Mouse (Mus musculus) G1E (cell line): ENCODE data around the gene Ubxn10. TPM values are rescaled to one million over a fixed set of nuclear protein-coding genes. Genes with fewer than 3 reads are reported as not detected.

Experiments used
- ATAC-seq: 2 replicates; pipeline ENCODE4 v1.8.0; 2016; ENCODE audit warnings: mild to moderate bottlenecking; ENCODE audit not compliant: insufficient number of reproducible peaks, poor library complexity, low FRiP score, severe bottlenecking; ENCODE audit errors: extremely low read depth
- DNase-seq: peaks from one replicate; pipeline ENCODE4 v3.0.0; 2012; ENCODE audit warnings: low spot score
- H3K27me3 ChIP-seq: 2 replicates; pipeline ENCODE4 v1.6.1; 2012; ENCODE audit warnings: mild to moderate bottlenecking, low read length, inconsistent platforms; ENCODE audit not compliant: insufficient read depth
- H3K36me3 ChIP-seq: replicated peaks from 2 replicates; pipeline ENCODE3; 2012; ENCODE audit warnings: mild to moderate bottlenecking, inconsistent platforms
- H3K4me1 ChIP-seq: 2 replicates; pipeline ENCODE4 v1.6.1; 2012; ENCODE audit warnings: low read depth, low read length, inconsistent platforms, mixed read lengths; ENCODE audit not compliant: insufficient read depth
- H3K4me3 ChIP-seq: 2 replicates; pipeline ENCODE4 v1.5.1; 2012; ENCODE audit warnings: low read depth, mild to moderate bottlenecking, inconsistent platforms, low read length, moderate library complexity, mixed read lengths
- H3K9me3 ChIP-seq: replicated peaks from 2 replicates; pipeline ENCODE4 v1.6.1; 2012; ENCODE audit warnings: inconsistent platforms
- CTCF ChIP-seq: IDR thresholded peaks from 2 replicates; pipeline ENCODE4 v1.5.1; 2012; ENCODE audit warnings: low read depth, low read length, inconsistent platforms, mixed read lengths
- GATA1 ChIP-seq: IDR thresholded peaks from 2 replicates; pipeline ENCODE4 v1.6.1; 2012; ENCODE audit warnings: borderline replicate concordance, low read length, inconsistent platforms, mixed read lengths
- GATA2 ChIP-seq: IDR thresholded peaks from 2 replicates; pipeline ENCODE4 v1.6.1; 2012; ENCODE audit warnings: low read depth, low read length, inconsistent platforms, borderline replicate concordance
- POLR2AphosphoS5 ChIP-seq: IDR thresholded peaks from 2 replicates; pipeline ENCODE4 v1.6.1; 2012; ENCODE audit warnings: low read depth, low read length, inconsistent platforms; ENCODE audit not compliant: insufficient replicate concordance
- TAL1 ChIP-seq: conservative IDR thresholded peaks from 2 replicates; pipeline ENCODE4 v1.6.1; 2012; ENCODE audit warnings: low read depth, low read length, inconsistent platforms, mixed read lengths
- polyA plus RNA-seq: library from polyadenylated mRNA; stranded (reverse); fragments of >175 nt; gene quantifications from 2 replicates; pipeline ENCODE4 v1.2.3, GENCODE M21; 2012
- total RNA-seq, 2 experiments: library from RNA; stranded (forward) in 1 of 2; stranded (reverse) in 1 of 2; fragments of 200-1000 nt in 1 of 2; fragments of >200 nt in 1 of 2; fragmentation: Nextera tagmentation in 1 of 2; gene quantifications; 2 replicates each; pipeline ENCODE4 v1.2.3; 2014 to 2017

Ubxn10 gene
- total and polyA plus RNA-seq, 3 experiments: 0.33 TPM; not detected in 2

DNA sequence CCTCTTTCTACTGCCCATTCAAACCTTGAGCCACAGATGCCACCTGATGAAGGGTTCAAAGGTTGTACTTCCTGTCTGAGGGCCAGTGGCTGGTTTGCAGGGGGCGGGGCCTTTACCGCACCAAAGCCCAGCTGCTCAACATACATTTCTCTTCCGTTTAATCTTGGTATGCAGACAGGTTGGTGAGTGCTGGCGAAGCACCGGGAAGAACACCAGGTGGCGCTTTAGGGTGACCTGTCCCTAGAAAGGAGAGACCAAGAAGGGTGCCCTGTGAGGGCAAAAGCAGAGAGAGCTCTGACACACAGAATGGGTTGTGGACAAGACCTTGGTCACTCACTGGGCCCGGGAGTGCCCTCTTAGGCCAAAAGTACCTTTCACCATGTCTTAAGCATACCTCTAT is 28.3 kb downstream of the Ubxn10 start:
- no peaks in the 10 kb centered on the region; the same call in 1 of the 2 replicates for H3K4me1 ChIP-seq
- no peak overlapping the region for H3K4me3 ChIP-seq
- H3K9me3 ChIP-seq: peaks cover 75% of the 10 kb centered on the region
- H3K27me3 ChIP-seq: no peaks in the 10 kb centered on the region
- DNase-seq (no peak), ATAC-seq (no peak)
- no peaks in the 10 kb centered on the region for H3K36me3 ChIP-seq
- no peak for TF ChIP-seq CTCF

DNA sequence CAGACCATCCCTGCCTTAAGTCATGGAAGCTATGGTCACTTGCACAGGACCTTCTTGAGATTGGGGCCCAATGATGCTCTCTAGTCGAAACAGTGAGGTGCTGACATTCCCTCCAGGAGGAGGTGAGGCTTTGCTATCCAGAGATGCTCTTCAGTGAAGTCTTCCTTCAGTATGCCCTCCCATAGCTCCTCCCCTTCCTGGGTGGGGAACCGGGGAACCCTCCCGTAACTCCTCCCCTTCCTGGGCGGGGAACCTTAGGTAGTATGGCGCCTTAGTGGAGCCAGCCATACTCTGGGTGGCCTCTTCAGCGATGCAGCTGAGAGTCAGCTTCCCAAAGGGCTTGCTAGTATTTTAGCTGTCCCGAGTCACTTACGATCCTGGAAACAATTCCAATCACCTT is 30.3 kb downstream of the Ubxn10 start:
- H3K27me3 ChIP-seq: no peaks in the 10 kb centered on the region

DNA sequence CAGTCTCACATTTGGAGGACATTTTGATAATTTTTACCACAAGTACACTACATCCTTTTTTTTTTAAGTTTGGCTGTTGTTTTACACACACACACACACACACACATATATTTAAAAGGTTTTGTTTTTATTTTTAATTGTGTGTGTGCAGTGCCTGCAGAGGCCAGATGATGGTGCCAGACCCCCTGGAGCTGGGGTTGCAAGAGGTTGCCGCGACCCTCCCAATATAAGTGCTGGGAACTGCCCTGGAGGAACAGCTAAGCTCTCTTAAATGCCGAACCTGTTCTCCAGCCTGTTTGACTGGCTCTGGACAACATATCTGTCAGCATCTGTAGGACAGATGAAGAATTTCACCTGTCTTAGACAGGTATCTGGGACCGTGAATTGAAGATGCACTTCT is 32.8 kb downstream of the Ubxn10 start:
- TF ChIP-seq GATA2: no peak
- TF ChIP-seq CTCF: no peak
- DNase-seq: no peak
- no peaks in the 10 kb centered on the region for H3K27me3 ChIP-seq
- H3K36me3 ChIP-seq: no peaks in the 10 kb centered on the region
- no peaks in the 10 kb centered on the region; the same call in 1 of the 2 replicates for H3K4me1 ChIP-seq
- H3K9me3 ChIP-seq: peaks cover 73% of the 10 kb centered on the region
- H3K4me3 ChIP-seq: no peak overlapping the region
- no peak for ATAC-seq

More for the DNA sequence above, 30.3 kb downstream of the Ubxn10 start:
- Histone ChIP-seq H3K36me3 (no peaks in the 10 kb centered on the region), H3K9me3 (peaks cover 77% of the 10 kb centered on the region), H3K4me3 (no peak overlapping the region), H3K4me1 (no peaks in the 10 kb centered on the region; the same call in 1 of the 2 replicates)
- no peak for TF ChIP-seq TAL1
- no peak for TF ChIP-seq POLR2AphosphoS5
- TF ChIP-seq CTCF: no peak
- TF ChIP-seq GATA2: no peak
- no peak for ATAC-seq
- no peak for DNase-seq

DNA sequence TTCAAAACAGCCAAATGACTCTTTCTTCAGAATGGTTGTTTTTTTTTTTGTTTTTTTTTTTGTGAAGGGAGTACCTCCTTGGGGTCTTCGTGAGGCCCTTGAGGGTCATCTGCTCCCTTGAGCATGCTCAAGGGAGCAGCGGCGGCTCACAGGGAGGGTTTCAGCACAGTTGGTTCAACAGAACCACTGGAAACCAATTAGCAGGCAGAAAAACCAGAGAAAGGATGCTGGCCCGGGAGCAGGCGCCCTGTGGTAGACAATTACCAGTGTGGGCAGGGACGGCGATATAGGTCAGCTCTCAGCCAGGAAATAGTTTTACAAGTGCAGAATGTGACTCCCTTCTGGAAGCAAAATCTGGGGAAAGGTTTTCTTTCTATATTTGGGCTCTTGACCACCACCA is 33.4 kb downstream of the Ubxn10 start:
- Histone ChIP-seq H3K4me1 (no peaks in the 10 kb centered on the region; the same call in 1 of the 2 replicates), H3K4me3 (no peak overlapping the region), H3K9me3 (peaks cover 67% of the 10 kb centered on the region), H3K36me3 (no peaks in the 10 kb centered on the region), H3K27me3 (no peaks in the 10 kb centered on the region)
- DNase-seq (no peak), ATAC-seq (no peak)
- no peak for TF ChIP-seq GATA2
- TF ChIP-seq POLR2AphosphoS5: no peak
- no peak for TF ChIP-seq TAL1
- TF ChIP-seq GATA1: no peak
- no peak for TF ChIP-seq CTCF

DNA sequence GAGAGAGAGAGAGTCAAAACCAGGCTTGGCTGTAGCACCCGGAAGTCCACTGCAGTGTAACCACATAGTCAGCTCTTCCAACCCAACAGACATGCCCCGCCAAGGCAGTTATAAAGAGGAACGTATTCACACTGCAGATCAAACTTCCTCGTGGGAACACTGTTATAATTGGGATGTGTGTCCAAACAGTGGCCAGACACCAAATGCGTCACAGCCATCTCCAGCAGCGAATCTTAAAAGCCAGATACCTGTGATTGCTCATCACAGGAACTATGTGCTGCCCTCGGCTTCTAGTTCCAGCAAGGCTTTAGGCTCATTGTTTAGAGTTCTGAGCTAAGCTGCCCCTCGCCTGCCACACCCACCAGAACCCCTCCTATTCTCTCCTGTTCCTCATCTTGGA is 34.4 kb downstream of the Ubxn10 start:
- no peaks in the 10 kb centered on the region; the same call in 1 of the 2 replicates for H3K4me1 ChIP-seq
- ATAC-seq: no peak
- TF ChIP-seq CTCF: no peak
- TF ChIP-seq GATA1: no peak
- TF ChIP-seq POLR2AphosphoS5: no peak
- no peak for TF ChIP-seq GATA2
- no peak for TF ChIP-seq TAL1
- DNase-seq: no peak
- H3K27me3 ChIP-seq: no peaks in the 10 kb centered on the region
- no peak overlapping the region for H3K4me3 ChIP-seq
- peaks cover 62% of the 10 kb centered on the region for H3K9me3 ChIP-seq
- H3K36me3 ChIP-seq: no peaks in the 10 kb centered on the region

DNA sequence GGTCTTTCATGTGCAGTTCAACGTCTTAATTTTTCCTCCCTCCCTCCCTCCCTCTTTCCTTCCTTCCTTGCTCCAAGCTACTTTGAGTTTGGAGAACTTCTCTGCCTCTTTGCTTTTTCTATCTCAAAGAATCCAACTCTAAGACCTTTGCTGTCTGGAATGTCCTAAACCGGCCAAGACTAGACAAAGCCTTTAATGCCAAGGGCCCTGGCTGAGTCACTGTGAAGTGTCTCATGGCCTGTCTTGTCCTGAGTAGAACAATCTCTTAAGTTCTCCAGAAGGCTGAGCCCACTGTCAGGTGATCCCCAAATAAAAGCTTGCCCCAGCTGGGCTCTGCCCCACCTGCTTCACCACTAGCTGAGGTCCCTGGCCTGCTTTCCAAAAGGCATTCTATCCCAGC is 34.9 kb downstream of the Ubxn10 start:
- H3K27me3 ChIP-seq: no peaks in the 10 kb centered on the region
- TF ChIP-seq CTCF: no peak
- peaks cover 60% of the 10 kb centered on the region for H3K9me3 ChIP-seq
- no peak overlapping the region for H3K4me3 ChIP-seq
- DNase-seq (no peak), ATAC-seq (no peak)
- H3K4me1 ChIP-seq: no peaks in the 10 kb centered on the region; the same call in 1 of the 2 replicates
- H3K36me3 ChIP-seq: no peaks in the 10 kb centered on the region

DNA sequence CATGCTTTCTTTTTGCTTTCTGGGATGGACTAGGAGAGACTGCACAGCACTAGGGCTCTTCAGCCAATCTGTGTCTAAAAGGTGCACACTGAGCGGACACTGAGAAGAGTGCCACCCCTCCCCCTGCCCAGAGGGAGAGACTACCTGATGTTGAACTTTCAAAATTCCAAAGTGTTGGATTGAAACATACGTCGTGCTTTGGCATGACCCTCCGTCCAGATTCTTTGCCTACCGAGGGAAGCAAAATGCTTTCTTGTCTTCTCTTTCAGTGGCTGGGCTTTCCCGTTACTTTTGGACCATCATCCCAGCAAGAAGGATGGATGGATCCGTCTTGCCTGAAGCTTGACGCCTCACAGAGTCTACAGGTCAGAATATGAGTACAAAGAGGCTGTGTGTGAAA is 35.9 kb downstream of the Ubxn10 start:
- DNase-seq (no peak), ATAC-seq (no peak)
- H3K4me1 ChIP-seq: no peaks in the 10 kb centered on the region
- H3K27me3 ChIP-seq: no peaks in the 10 kb centered on the region
- H3K36me3 ChIP-seq: no peaks in the 10 kb centered on the region
- H3K9me3 ChIP-seq: peaks cover 56% of the 10 kb centered on the region
- TF ChIP-seq GATA2: no peak
- no peak for TF ChIP-seq TAL1
- no peak for TF ChIP-seq GATA1
- no peak for TF ChIP-seq CTCF
- no peak for TF ChIP-seq POLR2AphosphoS5
- H3K4me3 ChIP-seq: no peak overlapping the region
